Mouse (Mus musculus) forelimb bud, embryonic 11.5 days (tissue): Measurements from ENCODE around the gene Csf2rb2.
"Not testable (repeated sequence)": the region's sequence is repeated elsewhere in the genome, so short reads cannot be mapped to it uniquely, and the experiment has no call there.

Experiments
- DNase-seq: peaks from one replicate; pipeline ENCODE4 v3.0.0-alpha.2; 2012; ENCODE audit warnings: low read depth, low spot score

Gene Csf2rb2

DNA sequence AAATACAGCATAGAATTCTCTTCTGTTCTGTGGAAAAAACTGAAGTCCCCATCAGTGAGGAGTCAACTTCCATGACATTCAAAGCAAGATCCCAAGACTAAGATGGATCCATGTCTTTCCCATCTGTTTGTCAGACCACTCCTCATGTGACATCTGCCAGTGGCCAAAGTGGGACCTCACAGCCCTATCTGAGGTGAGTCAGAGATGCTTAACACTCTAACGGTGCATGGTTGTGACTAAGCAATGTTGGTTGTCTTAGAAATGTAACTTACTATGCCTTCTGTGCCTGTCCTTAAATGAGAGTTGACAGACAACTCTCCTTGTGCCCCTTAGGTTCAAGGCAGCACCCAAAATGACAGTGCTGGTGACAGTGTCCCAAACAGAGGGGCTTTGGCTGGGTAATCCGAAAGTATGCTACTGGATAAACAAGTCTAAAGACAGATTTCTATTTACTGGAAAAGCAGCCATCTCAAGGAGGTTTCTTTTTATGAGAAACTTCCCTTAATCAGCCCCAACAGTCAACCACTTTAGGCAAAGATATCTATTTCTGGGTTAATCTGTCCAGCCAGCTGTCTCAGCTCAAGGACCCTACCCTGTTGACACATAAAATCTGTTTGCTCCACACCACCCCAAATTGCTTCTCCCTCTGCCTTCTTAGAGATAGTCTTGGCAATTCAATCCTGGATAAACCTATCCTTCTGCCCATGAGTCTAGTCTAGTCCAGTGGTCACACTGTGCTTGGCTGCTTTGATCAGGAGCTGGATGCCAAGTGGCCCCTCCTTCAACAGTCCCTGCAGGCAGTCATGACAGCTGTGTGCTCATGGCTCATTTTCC is 13.0 kb upstream of the Csf2rb2 start:
- not testable (repeated sequence) for DNase-seq

DNA sequence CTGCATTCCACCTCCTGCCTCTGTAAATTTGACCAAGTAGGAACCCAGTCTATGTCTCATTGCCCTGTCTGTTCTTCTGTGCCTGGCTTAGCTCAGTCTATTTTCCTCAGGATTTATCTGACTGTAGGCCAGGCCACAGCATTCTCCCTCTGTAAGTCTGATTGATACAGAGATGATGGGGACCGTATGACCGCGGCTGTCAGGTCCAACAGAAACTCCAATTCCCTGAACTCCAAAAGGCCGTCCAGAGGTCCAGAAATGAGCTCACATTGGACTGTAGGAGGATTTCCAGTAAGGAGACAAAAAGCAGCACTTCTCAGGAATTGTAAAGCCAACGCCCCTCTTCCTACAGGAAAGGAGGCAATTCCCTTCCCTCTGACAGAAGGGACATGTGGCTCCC is 8.1 kb upstream of the Csf2rb2 start:
- not testable (repeated sequence) for DNase-seq

DNA sequence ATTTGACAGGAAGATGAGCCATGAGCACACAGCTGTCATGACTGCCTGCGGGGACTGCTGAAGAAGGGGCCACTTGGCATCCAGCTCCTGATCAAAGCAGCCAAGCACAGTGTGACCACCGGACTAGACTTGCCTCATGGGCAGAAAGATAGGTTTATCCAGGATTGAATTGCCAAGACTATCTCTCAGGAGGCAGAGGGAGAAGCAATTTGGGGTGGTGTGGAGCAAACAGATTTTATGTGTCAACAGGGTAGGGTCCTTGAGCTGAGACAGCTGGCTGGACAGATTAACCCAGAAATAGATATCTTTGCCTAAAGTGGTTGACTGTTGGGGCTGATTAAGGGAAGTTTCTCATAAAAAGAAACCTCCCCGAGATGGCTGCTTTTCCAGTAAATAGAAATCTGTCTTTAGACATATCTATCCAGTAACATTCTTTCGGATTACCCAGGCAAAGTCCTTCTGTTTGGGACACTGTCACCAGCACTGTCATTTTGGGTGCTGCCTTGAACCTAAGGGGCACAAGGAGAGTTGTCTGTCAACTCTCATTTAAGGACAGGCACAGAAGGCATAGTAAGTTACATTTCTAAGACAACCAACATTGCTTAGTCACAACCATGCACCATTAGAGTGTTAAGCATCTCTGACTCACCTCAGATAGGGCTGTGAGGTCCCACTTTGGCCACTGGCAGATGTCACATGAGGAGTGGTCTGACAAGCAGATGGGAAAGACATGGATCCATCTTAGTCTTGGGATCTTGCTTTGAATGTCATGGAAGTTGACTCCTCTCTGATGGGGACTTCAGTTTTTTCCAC is 7.1 kb upstream of the Csf2rb2 start:
- DNase-seq: not testable (repeated sequence)

DNA sequence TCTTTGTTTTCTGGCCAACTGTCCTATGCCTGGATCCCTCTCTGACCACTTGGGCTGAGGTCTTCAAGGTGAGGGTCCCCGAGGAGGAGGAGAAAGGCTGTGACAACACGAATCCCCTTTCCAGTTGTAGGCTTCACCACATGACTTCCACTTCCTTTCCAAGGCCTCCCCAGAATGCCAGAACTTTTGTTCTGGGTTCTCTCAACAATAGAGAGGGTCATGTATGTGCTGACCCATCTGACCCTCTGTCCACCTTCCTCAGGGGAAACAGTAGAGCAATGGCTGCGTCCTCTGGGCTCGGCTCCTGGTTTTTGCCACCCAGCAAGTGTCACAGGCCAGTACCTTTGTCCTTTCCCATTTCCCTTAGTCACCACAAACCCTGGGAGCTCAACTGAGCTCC is 5.5 kb upstream of the Csf2rb2 start:
- no peak for DNase-seq

DNA sequence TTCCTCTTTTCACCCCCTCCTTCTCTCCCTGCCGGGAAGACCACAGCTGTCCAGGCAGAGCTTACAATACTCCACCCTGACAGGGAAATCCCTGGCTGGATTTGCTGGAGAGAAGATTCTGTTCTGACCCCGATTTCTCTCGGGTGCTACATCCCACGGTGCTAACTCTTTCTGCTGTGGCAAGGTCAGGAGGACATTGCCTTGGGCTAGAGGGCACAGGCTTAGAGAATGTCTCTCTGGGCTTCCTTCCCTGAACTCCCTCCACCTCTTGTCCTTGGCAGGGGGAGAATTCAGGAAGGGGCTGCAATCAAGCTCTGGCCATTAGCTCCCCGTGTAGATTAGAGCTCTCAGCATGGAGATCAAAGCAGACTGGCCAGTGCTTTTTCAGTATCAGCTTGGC is 4.3 kb upstream of the Csf2rb2 start:
- DNase-seq: no peak

DNA sequence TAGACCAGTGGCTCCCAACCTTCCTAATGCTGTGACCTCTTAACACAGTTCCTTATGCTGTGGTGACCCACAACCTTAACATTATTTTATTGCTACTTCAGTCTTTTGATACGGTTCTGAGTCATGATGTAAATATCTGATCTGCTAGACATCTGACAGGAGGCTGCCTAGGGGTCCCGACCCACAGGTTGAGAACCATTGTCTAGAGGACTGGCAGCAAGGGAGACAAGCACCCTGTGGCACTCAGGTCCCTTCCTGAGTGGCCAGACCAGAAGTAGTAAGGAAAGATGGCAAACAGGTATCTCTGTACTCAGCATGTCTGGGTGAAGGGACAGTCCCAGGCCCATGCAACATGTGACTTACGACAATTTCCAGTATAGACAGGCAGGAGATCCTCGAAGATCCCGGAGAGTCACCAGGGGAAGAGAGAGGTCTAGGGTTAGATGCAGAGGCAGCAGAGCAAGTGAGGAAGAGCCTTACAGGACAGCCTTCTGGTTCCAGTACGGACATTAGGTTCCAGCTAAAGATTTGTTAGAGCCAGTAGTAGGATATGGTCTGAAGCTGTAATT is 1.8 kb downstream of the Csf2rb2 start:
- DNase-seq: no peak

DNA sequence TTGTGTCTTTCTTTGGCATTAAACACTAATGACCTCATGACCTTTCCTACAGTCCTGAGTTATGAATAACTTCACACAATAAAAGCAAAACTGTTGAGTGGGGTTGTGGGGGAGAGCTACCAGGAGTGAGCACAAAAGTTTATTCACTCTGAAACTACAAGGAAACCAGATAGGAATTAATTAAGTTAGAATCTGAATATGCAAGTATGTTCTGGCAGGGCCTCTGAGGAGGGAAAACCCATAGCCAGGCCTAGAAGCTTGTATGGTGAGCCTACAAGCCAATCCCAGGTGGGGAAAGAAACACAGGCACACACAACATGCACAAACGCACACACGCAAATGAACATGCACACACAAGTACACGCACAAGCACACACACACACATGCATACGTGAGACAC is 2.8 kb downstream of the Csf2rb2 start:
- no peak for DNase-seq

DNA sequence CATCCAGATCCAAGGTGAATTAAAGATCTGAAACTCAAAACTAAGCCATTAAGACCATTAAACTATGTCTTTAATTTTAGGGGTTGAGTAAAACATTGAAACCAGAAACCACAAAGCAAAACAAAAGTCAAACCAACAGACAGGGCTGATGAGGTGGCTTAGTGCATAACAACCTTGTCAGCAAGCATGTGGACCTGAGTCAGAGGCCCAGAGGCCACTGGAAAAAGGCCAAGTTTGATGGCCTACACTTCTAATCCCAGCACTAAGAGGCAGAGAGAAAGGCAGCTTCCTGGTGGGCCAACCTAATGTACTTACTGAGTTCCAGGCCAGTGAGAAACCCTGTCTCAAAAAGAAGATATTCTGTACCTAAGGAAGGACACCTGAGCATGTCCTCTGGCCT is 4.7 kb downstream of the Csf2rb2 start:
- DNase-seq: no peak

DNA sequence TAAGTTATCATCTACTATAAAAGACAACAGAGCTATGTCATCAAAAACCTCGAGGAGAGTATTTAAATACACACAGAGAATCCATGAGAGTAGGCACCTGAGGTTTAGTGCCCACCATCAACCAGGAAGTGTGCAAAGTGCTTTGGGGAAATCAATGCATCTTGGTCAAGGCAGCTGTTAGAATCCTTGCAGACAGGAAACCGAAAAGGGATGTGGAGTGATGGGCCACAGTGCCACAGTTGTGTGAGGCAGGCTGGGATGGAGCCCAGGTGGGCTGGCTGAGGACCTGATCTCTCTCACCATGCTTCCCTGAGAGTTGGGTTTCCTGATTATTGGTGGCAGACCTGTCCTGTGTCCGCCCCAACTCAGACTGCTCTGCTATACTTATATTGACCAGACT is 5.9 kb downstream of the Csf2rb2 start:
- DNase-seq: no peak

DNA sequence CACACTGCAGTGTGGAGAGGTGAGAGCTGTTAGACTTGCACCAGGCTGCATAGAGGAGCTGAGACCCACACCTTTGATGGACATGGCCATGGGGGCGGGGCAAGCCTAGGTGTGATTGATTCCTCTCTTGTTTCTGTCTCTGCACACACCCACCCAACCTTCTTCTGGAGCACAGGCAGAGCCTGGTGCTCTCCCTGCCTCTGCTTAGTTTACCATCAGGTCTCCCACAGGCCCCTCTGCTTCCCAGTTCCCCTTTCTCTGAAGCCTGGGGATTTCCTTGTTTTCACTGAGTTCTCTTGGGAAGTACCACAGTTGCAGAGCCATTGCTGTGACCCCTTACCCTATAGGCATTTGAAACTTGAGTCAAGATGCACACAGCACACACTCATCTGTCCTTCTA is 7.0 kb downstream of the Csf2rb2 start:
- no peak for DNase-seq

DNA sequence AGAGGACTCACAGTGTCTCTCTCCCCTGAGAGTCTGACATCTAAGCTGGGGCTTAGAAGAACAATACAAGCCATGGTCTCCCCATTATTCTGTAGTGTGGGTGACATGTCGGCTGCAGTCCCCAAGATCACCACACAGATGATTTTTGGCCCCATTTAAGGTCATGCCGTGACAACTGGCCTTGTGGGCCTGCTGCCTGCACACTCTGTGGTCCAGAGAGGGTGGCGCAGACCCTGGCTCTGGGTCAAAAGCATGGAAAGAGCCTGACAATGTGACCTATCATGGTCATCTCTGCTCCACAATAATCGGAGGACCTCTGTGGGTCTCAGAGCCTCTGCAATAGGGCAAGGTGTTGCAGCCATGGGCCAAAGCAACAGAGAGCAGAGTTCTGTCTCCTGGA is 11.8 kb downstream of the Csf2rb2 start:
- DNase-seq: no peak

DNA sequence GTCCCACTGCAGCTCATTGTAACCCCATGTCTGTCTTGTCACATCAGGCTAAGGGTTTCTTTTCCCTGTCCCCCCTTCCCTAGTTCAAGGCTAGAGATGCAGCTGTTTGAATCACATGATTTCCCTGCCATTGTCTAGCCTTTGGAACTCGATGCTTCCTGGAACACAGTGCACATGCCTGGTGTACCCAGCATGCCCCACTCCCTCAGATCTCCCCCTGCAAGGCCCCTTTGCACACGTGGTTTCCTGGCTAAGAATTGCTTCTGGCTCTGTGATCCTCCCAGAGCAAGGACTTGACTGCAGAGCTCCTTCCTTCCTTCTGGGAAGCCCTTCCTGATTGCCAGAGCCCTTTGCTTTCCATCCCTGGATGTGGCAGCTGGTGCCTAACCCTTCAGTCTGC is 12.3 kb downstream of the Csf2rb2 start:
- not testable (repeated sequence) for DNase-seq

DNA sequence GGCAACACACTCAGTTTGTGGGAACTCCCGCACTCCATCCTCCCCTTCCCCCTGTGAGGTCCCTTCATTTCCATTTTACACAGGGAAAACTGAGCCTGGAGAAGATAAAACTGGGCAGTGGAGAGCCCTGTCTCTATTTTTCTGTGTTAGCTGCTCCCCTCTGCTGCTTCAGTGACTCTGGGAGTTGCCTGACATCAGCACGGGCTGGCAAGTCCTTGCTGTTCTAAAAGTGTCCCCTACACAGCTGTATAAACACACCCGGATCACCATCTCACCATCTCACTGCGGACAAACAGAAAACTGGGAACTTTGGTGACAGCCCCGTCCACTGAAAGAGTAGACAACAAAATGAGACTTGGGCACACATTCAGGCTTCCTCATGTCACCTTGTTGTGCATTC is 15.7 kb downstream of the Csf2rb2 start:
- not testable (repeated sequence) for DNase-seq

DNA sequence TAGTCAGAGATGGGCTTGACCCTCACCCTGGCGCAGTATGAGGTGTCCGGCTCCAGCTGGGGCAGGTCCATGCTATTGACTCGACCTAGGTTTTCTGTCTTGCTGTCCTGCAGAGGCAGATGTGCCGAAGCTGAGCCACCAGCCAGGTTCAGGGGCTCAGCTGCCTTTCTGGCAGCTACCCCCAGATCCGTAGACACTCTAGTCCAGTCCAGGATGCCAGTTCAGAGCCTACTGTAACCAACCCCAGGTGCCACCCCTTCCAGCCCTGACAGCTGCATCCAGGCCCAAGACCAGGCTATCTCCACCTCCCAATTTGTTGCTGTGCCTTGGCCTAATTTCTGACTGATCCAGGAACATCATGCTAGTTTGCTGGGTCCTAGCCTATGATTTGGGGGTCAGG is 17.6 kb downstream of the Csf2rb2 start:
- DNase-seq: no peak

DNA sequence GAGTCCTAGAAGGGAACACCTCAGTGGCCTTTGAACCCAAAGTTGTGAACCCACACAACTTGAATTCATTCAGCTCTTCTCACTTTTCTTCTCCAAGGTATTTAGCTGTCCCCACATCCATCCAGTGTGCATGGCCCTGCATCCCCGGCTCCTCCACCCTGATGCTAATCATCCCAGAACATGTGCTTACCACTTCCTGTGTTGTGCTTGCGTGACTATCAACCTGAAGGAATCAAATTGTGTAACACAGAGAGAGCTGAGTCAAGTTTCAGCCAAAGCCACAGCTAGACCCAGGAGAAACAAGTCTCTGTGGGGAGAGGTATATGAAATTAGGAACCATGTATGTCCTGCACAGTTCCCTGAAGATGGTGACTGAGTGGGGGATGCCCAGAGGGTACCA is 27.2 kb downstream of the Csf2rb2 start:
- DNase-seq: no peak

DNA sequence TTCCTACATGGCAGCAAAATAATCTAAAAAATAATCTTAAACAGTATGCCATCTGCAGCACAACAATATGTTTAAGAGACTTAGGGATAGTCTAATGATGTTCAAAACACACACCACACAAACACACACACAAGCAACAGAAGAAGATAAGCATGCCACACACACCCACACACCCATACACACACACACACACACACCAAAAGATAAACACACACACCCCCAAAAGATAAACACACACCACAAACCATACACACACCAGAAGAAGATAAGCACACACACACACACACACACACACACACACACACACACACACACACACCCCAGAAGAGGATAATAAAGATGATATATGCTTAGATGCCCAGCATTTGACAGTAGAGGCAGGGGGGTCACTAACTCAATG is 34.3 kb downstream of the Csf2rb2 start:
- DNase-seq: no peak

DNA sequence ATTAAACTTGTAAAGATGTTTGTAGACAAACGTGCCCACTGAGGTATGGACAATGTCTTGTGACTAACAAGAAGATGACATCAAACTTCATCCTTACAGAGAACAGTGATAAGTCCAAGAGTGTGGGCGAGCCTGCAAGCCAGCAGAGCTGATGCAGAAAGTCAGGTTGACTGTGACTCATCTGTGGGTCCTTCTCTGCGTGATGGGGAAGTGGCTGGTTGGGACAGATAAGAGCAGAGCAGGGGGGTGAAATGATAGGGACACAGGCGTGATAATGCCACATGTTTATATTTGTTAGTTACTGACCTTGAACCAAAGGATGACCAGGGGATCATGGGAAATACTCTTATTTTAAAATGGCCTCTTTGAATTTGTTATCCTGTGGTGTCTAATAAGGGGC is 37.7 kb downstream of the Csf2rb2 start:
- DNase-seq: no peak

DNA sequence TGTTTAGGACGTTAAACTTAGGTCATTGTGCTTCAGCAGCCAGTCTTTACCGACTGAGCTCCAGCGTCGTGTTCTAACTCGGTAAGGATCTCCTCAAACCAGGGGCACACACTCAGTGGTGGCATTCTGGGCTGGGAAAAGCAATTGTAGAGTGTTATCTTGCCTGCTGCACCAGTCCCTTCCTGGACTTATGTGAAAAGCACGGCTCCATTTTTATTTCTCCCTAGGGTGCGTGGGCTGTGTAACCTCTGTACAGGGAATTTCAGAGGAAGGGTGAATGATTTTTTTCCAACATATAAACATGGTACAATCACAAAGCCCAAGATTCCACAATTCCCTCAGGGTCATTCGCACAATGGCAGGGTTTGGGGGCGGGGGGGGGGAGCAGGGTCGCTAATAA is 38.1 kb downstream of the Csf2rb2 start:
- no peak for DNase-seq

DNA sequence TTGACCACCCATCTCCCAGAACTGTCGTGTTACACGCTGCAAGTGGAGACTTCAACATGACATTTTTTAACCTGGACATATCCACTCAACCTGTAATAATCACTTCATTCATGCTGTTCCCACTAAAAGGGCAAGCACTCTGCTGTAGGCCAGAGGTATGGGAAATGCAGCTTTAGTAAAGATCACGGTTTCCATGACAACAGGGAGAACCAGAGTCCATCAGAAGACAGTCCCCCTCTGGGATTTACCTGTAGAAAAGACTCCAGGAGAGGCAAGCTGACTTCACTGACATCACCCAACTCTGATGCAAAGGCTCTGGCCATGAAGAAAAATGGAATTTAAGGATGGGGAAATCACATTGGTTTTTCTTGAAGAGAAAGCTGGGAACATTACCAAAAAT is 42.2 kb downstream of the Csf2rb2 start:
- DNase-seq: no peak

DNA sequence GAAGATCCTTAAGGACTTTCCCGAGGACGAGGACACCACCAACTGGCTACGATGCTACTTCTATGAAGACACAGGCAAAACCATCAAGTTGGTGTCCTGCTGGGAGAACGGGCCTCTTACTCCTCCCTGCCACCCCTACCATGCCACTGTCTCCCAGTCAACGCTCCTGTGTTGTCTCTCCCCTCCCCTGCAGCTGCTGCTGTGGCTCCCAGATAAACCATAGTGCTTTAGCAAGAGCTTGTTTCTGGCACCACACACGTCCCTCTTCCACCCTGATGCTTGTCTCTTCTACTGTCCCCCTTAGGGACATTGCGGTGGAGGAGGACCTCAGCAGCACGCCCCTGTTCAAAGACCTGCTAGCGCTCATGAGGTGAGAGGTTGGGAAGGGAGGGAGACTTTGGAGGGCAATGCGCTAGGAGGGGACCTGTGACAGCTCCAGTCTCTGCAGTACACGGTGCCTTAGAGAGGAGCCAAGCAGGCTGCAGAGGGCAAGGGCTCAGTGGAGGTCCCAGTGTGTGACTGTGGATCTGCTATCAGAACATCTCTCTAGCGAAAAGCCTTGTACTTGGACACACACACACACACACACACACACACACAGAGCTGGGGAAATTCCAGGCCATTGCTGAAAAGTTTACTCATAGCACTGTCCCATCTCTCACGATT is 44.7 kb downstream of the Csf2rb2 start:
- DNase-seq: no peak

DNA sequence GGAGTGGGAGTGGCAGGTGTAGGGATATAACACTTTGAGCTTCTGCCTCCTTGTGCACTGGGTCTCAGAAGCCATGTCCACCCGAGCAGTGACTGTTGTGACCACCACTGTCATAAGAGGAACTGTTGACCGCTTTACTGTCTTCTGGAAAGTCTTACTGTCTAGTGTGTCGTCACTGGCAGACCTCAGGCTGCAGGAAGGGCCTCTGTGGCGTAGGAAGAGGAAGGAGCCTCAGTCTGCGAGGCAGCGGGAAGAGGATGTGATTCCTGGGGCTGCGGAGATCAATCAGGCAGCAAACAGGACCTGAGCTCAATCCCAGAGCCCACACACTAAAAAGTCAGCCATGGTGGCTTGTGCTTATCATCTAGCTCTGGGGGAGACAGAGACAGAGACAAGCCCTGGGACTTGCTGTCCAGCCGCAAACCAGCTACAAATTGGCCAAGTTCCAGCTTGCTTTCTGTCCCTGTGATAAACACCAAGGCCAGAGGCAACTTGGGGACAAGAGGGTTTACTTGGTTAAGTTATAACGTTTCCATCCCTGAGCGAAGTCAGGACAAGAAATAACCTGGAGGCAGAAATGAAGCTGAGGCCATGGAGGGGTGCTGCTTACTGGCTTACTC is 47.2 kb downstream of the Csf2rb2 start:
- no peak for DNase-seq
